Mouse (Mus musculus) brain, adult 2 months (tissue): ENCODE measurements around the gene Fgf22.
A peak's percentile ranks its signal among the peaks of the same experiment; 100 is the strongest.

Source experiments
- DNase-seq: peaks from one replicate; pipeline ENCODE4 v3.0.0; 2011; ENCODE audit warnings: low read depth, low spot score

The Fgf22 gene

GRCm38 (mm10) chr10:79766508-79767325, 11.8 kb downstream of the Fgf22 start, which contains the start of gene Rnf126:
Gene Rnf126 (minus strand): TSS chr10:79766952.
- DNase-seq = peak; percentile 99

DNA sequence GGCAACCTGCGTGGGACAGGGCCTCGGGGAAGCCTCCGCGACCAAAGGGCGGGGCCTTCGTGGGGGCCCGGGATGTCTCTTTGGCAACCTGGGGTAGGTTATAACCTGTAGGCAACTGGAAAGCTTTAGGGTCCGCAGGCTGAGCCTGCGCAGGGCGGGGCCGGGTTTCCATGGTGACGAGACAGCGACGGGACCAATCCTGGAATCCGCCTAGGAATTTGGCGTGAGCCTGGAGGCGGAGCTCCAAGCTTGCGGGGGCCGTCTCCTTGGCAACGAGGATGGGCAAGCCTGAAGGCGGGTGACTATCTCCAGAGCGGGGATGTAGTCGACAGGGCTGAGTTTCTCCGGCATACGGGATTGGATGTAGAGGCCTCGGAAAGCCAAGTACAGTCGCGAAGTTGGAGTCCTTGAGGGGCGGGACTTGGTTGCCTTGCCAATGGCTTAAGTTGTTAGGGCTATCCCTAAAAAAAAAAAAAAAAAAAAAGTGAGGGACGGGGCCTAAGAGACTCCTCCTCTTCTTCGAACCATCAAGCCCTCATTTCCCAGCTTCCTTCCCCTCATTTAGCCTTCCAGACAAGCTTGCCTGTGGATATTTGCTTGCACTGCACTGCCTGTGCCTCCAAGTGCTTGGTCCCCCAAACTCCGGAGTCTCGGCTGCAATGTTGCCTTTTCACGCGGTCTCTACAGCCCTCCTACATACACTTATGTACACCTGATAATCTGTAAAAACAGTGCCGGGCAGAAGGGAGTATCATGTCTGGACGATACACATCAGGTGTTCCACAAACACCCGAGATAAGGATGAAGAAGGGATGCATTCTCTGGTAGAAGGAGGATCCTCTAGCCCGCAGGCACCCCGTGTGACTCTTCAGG, 12.7 kb downstream of the Fgf22 start:
- DNase-seq = peak; percentile 99

DNA sequence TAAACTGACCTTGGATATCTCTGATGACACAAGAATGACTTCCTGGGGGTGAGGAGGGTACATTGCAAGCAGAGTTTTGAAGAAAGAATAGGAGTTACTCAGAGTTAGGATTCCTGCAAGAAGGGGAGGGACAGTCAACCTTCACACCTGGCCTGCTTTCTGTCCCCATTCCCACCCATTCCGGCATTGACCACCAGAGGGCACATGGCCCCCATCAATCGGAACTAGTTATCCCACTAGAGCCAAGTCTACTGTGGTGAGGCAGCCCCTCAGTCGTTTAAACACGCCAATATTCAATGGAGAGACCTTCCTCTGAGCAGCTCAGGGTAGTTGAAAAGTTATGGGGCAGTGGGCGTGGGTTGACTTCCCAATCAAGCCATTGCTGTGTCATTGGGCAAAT, 13.5 kb downstream of the Fgf22 start:
- peak; percentile 85 for DNase-seq

DNA sequence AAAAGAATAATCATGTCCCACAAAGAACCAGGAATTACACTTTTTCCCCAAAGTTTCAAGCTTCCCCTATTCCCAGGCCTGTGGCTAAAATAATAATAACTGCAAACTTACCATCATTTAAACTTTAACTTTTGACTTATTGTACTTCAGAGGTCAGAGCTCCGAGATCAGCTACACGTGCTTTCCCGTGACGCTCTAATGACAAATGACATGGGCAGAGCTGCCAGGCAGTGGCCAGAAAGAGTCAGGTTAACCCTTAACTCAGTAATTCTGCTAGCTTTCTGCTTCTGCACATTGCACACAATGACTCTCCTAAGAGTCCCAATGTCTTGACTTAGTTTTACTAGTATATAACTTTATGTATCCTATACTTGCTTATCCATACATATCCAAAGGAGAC, 14.5 kb downstream of the Fgf22 start:
- no peak for DNase-seq

DNA sequence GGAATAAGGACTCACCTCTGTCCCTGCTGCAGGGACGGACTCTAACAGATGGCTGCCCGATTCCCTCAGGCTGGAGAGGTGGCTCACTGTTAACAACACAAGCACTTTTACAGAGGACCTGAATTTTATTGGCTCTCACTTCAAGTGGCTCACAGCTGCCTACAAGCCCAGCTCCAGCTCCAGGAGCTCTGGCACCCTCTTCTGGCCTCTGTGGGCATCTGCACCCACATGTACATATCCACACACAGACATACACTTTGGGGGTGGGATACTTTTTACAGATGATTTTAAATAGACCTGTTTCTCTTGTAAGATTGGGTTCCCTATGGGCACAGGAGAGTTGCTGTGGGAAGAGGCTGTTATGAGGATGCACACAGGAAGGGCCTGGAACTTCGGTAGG, 17.4 kb downstream of the Fgf22 start:
- no peak for DNase-seq

DNA sequence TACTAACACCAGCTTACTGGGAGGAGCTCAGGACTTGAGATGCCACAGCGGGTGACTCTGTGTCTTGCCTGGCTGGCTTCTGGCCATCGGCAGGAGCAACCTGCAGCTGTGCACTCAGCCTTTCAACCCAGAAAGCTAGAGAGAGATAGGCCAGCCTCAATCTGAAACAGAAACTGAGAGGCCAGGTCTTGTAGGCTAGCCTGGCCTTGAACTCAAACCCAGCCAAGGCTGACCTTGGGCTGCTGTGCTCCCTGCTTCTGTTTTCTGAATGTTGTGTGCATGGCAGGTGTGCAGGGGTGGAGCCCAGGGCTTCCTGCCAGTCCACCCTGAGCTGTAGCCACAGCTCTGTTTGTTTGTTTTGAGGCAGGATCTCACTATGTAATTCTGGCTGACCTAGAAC, 18.3 kb downstream of the Fgf22 start:
- no peak for DNase-seq

- DNase-seq = no peak
These were observed 19.8 kb downstream of the Fgf22 start for GRCm38 (mm10) chr10:79774486-79775279.

GRCm38 (mm10) chr10:79777103-79777531, 22.2 kb downstream of the Fgf22 start, which contains the start of gene Fstl3:
Gene Fstl3 (plus strand): TSS chr10:79777272.
- DNase-seq = no peak

DNA sequence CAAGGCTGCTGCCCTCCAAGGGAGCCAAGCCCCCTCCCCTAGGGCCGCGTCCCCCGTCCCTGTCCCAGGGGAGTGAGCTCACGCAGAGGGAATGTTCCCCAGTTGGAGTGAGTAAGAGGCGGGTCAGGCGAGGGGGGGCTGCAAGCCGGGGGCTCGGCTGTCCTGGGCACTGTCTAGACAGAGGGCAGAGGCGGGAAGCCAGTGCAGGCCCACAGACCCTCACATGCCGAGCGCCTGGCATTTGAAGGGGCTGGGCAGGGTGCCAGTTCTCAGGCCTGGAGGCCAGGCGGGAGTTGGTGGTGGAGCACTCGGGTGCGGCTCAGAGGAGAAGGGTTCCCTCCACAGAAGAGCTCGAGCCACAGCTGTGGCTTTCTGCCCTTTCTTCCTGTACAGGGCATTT, 23.1 kb downstream of the Fgf22 start:
- DNase-seq = no peak

- DNase-seq = no peak
These were observed 24.3 kb downstream of the Fgf22 start for GRCm38 (mm10) chr10:79779193-79779592.

DNA sequence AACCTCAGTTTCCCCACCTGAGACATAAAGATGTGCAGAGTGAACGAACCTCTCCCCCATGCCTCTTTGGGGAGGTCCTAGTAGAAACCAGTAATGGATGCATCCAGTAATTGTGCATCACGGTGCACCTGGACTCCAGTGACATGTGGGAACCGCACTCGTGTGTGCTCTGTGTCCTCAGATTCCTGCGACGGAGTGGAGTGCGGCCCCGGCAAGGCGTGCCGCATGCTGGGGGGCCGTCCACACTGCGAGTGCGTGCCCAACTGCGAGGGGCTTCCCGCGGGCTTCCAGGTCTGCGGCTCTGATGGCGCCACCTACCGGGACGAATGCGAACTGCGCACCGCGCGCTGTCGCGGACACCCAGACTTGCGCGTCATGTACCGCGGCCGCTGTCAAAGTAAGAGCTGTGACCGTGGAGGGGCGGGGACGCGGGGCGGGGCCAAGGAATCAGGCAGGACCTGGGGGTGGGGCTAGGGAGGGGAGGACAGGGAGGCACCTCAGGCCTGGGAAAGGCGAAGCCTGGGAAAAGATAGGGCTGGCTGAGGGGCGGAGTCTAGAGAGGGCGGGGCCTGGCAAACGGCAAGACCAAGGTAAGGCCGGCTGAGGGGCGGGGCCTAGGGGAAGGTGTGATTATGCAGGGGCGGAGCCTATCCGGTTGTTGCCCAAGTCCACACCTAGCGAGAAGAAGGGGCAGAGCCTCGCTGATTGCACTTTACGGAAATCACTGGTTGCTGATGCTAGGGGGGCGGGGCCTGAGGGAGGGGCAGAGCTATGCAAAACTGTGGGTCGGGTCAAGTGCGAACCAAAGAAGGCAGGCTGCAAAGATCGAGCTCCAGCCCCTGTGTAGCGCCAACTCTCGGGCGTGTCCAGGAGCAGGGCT, 25.1 kb downstream of the Fgf22 start:
- peak; percentile 99 for DNase-seq

DNA sequence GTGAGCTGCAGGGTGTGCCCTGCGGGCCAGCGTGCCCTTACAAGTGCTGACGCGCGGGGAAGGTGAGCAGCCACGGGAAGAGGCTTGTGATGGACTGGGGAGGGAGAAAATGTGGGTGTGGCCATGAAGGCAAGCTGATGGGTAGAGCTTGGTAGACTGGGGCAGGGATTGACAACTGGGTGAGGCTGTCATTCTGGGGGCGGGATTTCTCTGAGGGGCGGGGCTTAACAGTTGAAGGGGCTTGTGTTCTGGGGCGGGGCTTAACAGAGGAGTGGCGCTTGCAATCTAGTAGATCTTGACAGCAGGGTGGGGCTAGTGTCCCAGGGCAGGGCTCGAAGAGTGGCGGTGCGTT, 25.8 kb downstream of the Fgf22 start:
- peak; percentile 94 for DNase-seq

DNA sequence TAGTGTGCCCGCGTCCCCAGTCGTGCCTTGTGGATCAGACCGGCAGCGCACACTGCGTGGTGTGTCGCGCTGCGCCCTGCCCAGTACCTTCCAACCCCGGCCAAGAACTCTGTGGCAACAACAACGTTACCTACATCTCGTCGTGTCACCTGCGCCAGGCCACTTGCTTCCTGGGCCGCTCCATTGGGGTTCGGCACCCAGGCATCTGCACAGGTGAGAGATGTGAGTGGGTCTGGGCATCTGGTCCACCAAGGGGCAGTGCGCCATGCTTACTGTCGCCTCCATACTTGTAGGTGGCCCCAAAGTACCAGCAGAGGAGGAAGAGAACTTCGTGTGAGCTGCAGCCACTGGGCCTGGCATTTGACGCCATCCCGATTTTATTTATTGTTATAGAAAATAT, 26.3 kb downstream of the Fgf22 start:
- no peak for DNase-seq

GRCm38 (mm10) chr10:79781956-79782355, 27.1 kb downstream of the Fgf22 start:
- DNase-seq = no peak

DNA sequence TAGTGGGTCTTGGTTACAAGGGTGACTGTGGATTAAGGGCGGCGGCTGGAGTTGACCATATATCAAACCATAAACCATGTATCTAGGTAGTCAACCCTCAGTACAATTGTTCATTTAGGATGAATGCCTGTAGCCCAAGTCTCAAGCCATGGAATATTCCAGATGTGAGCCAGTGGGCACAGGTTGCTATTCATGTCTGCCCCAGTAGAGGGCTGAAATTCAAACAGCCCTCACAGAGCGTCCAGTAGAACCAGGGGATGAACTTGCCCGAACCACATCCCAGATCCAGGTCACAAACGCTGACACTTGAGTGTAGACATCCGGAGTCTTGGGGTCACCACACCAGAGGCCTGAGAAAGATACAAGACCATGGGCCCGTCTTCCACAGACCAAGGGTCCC, 28.2 kb downstream of the Fgf22 start:
- no peak for DNase-seq

GRCm38 (mm10) chr10:79783920-79784800, 29.3 kb downstream of the Fgf22 start:
- peak; percentile 63 for DNase-seq

GRCm38 (mm10) chr10:79788386-79789158, 33.7 kb downstream of the Fgf22 start:
- DNase-seq = peak; percentile 88

DNA sequence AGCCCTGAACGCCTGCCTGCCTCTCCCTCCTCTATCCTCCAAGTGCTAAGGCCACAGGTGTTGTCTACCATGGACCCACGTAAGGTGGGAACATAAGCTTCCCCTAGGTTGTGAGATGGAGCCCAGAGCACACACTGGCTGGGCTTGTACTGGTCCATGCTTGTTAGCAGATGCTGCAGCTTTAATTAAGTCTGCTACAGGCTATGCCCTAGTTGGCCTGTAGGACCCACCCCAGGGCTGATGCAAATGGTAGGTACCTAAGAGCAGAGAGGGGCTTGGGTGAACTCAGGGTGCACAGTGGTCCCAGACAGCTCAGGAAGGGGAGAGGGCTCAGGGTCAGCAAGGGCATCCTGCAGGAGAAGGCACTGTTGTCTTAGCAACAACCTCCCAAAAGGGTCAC, 34.7 kb downstream of the Fgf22 start:
- DNase-seq = no peak

DNA sequence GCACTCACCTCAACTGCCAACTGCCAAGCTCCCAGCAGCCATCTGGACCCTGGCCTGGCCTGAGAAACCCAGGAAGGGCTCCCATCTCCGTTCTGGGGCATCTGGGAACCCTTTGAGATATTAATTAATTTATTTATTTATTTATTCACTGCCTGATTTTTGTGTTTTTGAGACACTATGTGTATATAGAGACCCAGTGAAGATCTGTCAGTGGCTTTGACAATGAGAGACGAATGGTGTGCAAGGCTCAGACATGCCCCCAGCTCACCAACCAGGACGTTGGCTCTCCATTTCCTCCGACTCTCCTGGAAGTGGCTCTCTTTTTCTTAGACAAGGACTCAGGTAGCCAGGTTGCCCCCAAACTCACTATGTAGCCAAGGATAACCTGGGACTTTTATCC, 36.0 kb downstream of the Fgf22 start, which contains the start of gene Prss57:
TSS of gene Prss57 (minus strand) at position 101 of the 400 bp plus-strand sequence.
- no peak for DNase-seq
